Mouse (Mus musculus) limb, embryonic 14.5 days (tissue): Measurements from ENCODE around the gene Kif13a. TPM values are rescaled to one million over a fixed set of nuclear protein-coding genes. Genes with fewer than 3 reads are reported as not detected.

ENCODE experiments used
- ATAC-seq: fragments of 200-750 bp; cut with Nextera tagmentation; 2 replicates; pipeline ENCODE4 v1.8.0; 2017; ENCODE audit warnings: low read depth, moderate number of reproducible peaks, moderate TSS enrichment; ENCODE audit not compliant: low FRiP score
- DNase-seq: peaks from one replicate; pipeline ENCODE4 v3.0.0-alpha.2; 2015; ENCODE audit warnings: low spot score
- H3K27ac ChIP-seq: fragments of 300-500 bp; sonication (generic); replicated peaks from 2 replicates; pipeline ENCODE4 v1.5.1; 2014; ENCODE audit warnings: low read depth, mild to moderate bottlenecking, low read length, moderate library complexity, mixed read lengths
- H3K27me3 ChIP-seq: fragments of 300-500 bp; sonication (generic); 2 replicates; pipeline ENCODE4 v1.6.1; 2014; ENCODE audit warnings: low read length, mixed read lengths; ENCODE audit not compliant: control insufficient read depth, insufficient read depth
- H3K36me3 ChIP-seq: fragments of 300-500 bp; sonication (generic); 2 replicates; pipeline ENCODE4 v1.6.1; 2014; ENCODE audit warnings: mild to moderate bottlenecking, low read length, moderate library complexity, mixed read lengths; ENCODE audit not compliant: control insufficient read depth, insufficient read depth
- H3K4me1 ChIP-seq: fragments of 300-500 bp; sonication (generic); 2 replicates; pipeline ENCODE4 v1.6.1; 2014; ENCODE audit warnings: antibody characterized with exemption, low read length, mixed read lengths; ENCODE audit not compliant: control insufficient read depth, insufficient read depth
- H3K4me2 ChIP-seq: fragments of 300-500 bp; sonication (generic); replicated peaks from 2 replicates; pipeline ENCODE4 v1.6.1; 2014; ENCODE audit warnings: low read depth, mild to moderate bottlenecking, low read length, moderate library complexity; ENCODE audit not compliant: severe bottlenecking
- H3K4me3 ChIP-seq: fragments of 300-500 bp; sonication (generic); replicated peaks from 2 replicates; pipeline ENCODE4 v1.5.1; 2014; ENCODE audit warnings: low read length
- H3K9ac ChIP-seq: fragments of 300-500 bp; sonication (generic); 2 replicates; pipeline ENCODE4 v1.6.1; 2014; ENCODE audit warnings: mild to moderate bottlenecking, low read depth, low read length, moderate library complexity; ENCODE audit not compliant: severe bottlenecking
- H3K9me3 ChIP-seq: fragments of 300-500 bp; sonication (generic); 2 replicates; pipeline ENCODE4 v1.6.1; 2016; ENCODE audit warnings: low read length; ENCODE audit not compliant: control insufficient read depth
- POLR2A ChIP-seq: fragments of 200-500 bp; IDR thresholded peaks from 2 replicates; pipeline ENCODE4 v1.8.0; 2012; ENCODE audit warnings: inconsistent platforms, mild to moderate bottlenecking, moderate library complexity, borderline replicate concordance; ENCODE audit not compliant: insufficient read depth, insufficient read length; ENCODE audit errors: extremely low read depth
- WGBS: fragments of 180-500 bp; shearing (Covaris S2); extraction: QIAGEN DNeasy Blood & Tissue Kit; methylation state at CpG from one replicate; pipeline ENCODE4 v1.1.7; 2014; 5-methylcytosine and 5-hydroxymethylcytosine counted together
- polyA plus RNA-seq, 2 experiments: library from polyadenylated mRNA; depleted of rRNA in 1 of 2; stranded (reverse) in 1 of 2; unstranded in 1 of 2; fragments of >200 nt; fragmentation: Nextera tagmentation in 1 of 2; extraction: Ambion mirVana in 1 of 2; gene quantifications; 2 replicates each; pipeline versions ENCODE4 v1.2.1 to v1.2.3; 2012 to 2014

The Kif13a gene
- polyA plus RNA-seq, 2 experiments = 27.6 to 28.7 TPM

- Histone ChIP-seq H3K4me2 (no peak overlapping the region), H3K4me1 (peaks cover 17% of the 10 kb centered on the region), H3K27me3 (no peaks in the 10 kb centered on the region), H3K36me3 (peaks cover 30% of the 10 kb centered on the region), H3K9me3 (no peaks in the 10 kb centered on the region), H3K4me3 (no peak overlapping the region), H3K27ac (no peak overlapping the region), H3K9ac (no peak overlapping the region)
- no peak for TF ChIP-seq POLR2A
- WGBS = 76% methylated on average over 13 of the region's 13 CpGs
- no peak for ATAC-seq
- no peak for DNase-seq
Measured at GRCm38 (mm10) chr13:46819729-46820223, 109.9 kb downstream of the Kif13a start.

GRCm38 (mm10) chr13:46819202-46819728, 110.4 kb downstream of the Kif13a start:
- DNase-seq (peak; percentile 32), ATAC-seq (no peak)
- 34% methylated on average over 8 of the region's 8 CpGs for WGBS

DNA sequence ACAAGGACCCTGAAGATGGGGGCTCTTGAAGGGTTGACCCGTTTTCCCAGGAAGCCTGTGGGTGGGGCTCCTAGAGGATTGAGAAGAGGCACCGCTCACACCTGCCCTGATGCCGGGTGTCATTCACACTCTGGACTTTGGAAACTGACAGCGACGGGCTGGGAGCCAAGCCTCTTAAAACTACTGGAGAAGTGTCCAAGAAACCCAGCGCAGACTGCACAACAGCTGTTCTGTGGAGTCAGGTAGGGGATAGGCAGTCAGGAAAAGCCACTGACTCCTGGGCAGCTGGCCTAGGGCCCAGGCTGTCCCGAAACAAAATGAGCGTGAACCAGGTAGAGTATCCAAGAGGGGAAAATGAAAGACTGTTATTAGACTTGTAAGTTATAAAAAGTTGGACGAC, 111.3 kb downstream of the Kif13a start:
- peaks cover 27% of the 10 kb centered on the region for H3K36me3 ChIP-seq
- peak; percentile 71 for DNase-seq
- no peak overlapping the region for H3K4me3 ChIP-seq
- no peaks in the 10 kb centered on the region for H3K9me3 ChIP-seq
- ATAC-seq = peak; percentile 89
- H3K4me1 ChIP-seq = peaks cover 17% of the 10 kb centered on the region
- H3K27me3 ChIP-seq = no peaks in the 10 kb centered on the region
- H3K4me2 ChIP-seq = no peak overlapping the region
- H3K27ac ChIP-seq = no peak overlapping the region
- WGBS = 43% methylated on average over 9 of the region's 9 CpGs
- no peak overlapping the region for H3K9ac ChIP-seq
- no peak for TF ChIP-seq POLR2A

More at GRCm38 (mm10) chr13:46819202-46819728, 110.4 kb downstream of the Kif13a start:
- H3K36me3 ChIP-seq = peaks cover 27% of the 10 kb centered on the region
- H3K27me3 ChIP-seq = no peaks in the 10 kb centered on the region
- peak overlapping the region; percentile 48; the same call in 1 of the 2 replicates for H3K27ac ChIP-seq
- H3K4me3 ChIP-seq = no peak overlapping the region
- no peak overlapping the region for H3K9ac ChIP-seq
- peaks cover 17% of the 10 kb centered on the region for H3K4me1 ChIP-seq
- H3K9me3 ChIP-seq = no peaks in the 10 kb centered on the region
- no peak overlapping the region for H3K4me2 ChIP-seq
- no peak for TF ChIP-seq POLR2A

- DNase-seq = no peak
- H3K27ac ChIP-seq = no peak overlapping the region
- WGBS = 94% methylated on average over 15 of the region's 15 CpGs
- no peak overlapping the region for H3K4me3 ChIP-seq
- no peak for TF ChIP-seq POLR2A
- no peak overlapping the region for H3K9ac ChIP-seq
- H3K9me3 ChIP-seq = 0 out of 2 replicates have a peak, but pooled peaks cover 3% of the 10 kb centered on the region
- peaks cover 60% of the 10 kb centered on the region for H3K36me3 ChIP-seq
- no peaks in the 10 kb centered on the region for H3K4me1 ChIP-seq
- ATAC-seq = no peak
- H3K4me2 ChIP-seq = no peak overlapping the region
- H3K27me3 ChIP-seq = no peaks in the 10 kb centered on the region
Measured at GRCm38 (mm10) chr13:46812648-46813184, 117.0 kb downstream of the Kif13a start.

DNA sequence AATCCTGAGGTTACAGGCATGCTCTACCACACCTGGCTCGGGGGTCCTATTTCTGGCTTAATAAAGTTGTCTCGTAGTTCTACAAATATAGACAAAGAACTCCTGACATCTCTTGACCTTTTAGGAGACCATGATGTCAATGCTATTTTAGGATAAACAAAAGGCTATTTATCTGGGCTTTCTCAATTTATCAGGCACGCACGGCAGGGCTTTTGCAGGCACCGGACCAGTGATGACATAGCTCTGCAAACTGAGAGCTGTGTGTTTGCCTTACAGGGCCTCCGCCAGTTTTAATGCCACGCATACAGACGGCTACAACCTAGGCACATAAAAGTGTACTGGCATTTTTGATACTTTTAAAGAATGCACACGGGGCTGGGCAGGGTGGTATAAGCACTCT, 118.0 kb downstream of the Kif13a start:
- WGBS = 82% methylated on average over 9 of the region's 9 CpGs
- Histone ChIP-seq H3K9me3 (0 out of 2 replicates have a peak, but pooled peaks cover 3% of the 10 kb centered on the region), H3K4me3 (no peak overlapping the region), H3K9ac (no peak overlapping the region), H3K27ac (no peak overlapping the region), H3K36me3 (peaks cover 67% of the 10 kb centered on the region), H3K27me3 (no peaks in the 10 kb centered on the region), H3K4me1 (no peaks in the 10 kb centered on the region), H3K4me2 (no peak overlapping the region)
- no peak for DNase-seq
- no peak for ATAC-seq
- no peak for TF ChIP-seq POLR2A
